Mouse (Mus musculus) WW6 (cell line): Measurements from ENCODE around the gene Ms4a6b.
A peak's percentile ranks its signal among the peaks of the same experiment; 100 is the strongest.
"Not testable (repeated sequence)": the region's sequence is repeated elsewhere in the genome, so short reads cannot be mapped to it uniquely, and the experiment has no call there.

Experiments
- DNase-seq: peaks from one replicate; pipeline ENCODE4 v3.0.0-alpha.2; 2013; ENCODE audit warnings: low read depth, low spot score

The Ms4a6b gene

DNA sequence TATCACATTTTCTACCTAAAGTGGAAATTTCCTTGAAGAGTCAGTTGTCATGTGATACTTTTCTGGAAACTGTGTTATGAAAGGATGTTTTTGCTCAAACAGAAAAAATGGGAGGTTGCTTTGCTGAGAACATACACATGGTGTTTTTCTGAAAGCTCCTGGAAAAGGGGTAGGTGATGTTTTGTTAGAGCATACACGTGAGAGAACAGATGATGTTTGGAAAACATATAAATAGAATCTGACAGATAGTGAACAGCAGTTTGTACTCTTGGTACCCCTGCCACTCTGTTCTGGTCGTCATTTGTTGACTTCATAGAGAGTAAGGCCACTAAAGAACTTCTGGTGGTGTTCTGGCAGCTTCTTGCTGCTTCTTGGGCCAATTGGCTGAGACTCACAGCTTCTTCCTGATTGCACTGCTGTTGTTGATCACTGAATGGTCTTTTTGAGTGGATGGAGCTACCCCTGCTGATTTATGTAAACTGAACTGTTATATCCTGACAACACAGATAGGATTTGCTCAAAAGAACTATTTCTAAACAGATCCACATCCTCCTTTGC is 17.7 kb downstream of the Ms4a6b start:
- no peak for DNase-seq

DNA sequence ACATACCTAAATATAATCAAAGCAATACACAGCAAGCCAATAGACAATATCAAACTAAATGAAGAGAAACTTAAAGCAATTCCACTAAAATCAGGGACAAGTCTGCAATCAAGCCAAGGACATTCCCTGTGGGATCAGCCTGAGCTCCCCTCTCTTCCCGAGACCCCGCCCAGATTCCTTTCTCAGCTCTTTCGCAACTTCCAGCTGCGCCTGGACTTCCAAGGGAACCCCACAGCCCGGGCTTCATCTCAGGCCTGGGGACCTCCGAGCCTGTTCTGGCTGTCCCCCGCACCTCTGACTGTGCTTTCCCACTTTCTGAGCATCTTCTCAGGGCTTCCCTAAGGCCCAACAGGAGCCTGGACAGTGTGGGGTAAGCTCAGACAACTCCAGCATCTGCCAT is 20.3 kb downstream of the Ms4a6b start, which contains the start of gene Ms4a4d:
Ms4a4d (plus strand) TSS at position 209 of the 400 bp plus-strand sequence.
- peak; percentile 9 for DNase-seq

DNA sequence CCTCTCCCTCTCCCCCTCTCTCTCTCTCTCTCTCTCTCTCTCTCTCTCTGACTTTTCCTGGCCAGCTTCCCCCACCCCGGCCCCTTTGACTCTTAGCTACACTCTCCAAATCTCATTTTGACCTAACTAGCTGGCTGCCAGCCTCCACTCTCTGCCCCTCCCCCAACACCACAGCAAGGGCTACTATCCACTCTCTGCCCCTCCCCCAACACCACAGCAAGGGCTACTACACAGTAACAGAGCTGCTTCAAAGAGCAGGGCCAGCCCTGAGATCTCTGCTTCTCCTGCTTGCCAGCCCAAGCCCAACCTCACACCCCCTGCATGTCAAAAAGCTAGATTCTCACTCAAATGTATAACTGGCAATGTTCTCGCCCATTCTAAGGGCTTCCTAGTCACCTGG is 21.0 kb downstream of the Ms4a6b start:
- DNase-seq, result peak; percentile 1

DNA sequence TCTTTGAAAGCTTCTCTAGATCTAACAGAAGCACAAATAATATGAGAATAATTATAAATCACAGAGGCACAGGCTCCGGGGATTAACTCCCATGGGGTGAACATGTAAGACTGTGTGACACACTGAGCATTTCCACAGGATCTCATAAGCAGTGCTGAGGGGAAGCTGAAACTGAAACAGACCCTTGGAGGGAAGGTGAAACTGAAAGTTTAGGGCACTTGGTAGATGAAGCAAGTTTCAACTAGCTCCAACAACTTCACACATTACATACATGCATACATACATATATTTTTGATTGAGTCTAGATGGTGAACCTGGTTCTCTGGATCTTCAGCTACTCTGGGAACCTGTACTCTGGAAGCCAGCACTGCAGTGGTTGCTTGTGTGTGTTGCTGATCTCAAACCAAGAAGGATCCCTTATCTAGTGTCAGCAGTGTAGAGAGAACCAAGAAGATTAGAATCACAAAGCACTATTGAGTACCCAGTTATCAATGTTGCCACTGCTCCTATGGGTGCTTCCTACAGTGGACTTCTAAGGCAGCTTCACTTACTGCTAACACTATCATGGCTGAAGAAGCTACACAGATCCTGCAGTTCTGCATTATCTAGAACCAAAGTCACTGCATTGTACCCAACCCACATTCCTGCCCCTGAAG is 24.0 kb downstream of the Ms4a6b start:
- DNase-seq, result not testable (repeated sequence)

DNA sequence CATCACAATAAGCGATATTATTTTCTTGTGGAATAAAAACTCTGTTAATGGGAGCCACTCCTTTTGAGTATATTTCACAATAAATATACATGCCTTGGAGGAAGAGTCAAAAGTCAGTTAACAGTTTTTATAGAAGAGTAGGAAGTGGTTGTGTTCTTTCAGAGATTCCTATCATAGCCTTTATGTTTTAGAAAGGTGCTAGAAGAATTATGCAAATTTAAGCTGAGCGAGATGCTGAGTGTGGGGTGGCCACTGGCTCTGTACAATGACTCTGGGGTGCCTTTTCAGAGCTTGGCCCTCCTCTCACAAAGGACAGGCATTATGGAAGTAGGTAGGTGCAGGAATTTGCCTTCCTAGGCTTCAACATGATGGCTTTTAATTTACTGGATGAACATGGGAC is 28.1 kb downstream of the Ms4a6b start:
- not testable (repeated sequence) for DNase-seq

DNA sequence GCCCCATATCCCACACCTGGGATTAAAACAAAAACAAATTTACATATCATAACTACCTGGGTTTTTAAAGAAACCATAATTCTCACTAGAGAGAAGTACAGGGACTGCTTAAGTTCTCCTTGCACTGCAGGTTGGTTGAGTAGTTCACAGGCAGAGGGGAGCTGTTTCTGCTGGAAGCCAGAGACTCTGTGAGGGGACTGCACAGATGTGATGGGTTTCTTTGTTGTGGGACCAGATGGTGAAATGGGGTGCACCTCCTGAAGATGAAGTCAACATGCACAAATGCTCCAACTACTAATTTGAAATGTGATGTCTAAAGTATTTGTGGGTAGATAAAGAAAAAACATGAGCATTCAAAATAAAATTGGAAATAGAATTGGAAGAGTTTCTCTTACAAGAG is 31.6 kb downstream of the Ms4a6b start:
- DNase-seq, result no peak

DNA sequence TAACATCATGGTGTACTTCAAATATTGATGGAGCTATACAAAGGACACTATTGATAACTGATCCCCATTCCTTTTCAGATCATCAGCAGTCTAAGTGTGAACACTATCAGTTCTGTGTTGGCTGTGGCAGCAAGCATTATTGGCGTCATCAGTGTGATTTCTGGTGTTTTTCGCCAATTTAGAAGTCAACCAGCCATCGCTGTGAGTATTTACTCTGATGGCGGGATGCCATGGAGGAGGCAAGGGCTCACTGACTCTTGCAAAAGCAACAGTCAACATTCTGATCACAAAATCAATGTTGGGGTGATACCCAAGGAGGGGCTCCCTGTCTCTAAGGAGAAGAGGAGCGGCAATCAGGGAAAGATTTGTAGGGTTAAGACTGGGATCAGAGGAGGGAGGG is 38.4 kb downstream of the Ms4a6b start:
- no peak for DNase-seq

DNA sequence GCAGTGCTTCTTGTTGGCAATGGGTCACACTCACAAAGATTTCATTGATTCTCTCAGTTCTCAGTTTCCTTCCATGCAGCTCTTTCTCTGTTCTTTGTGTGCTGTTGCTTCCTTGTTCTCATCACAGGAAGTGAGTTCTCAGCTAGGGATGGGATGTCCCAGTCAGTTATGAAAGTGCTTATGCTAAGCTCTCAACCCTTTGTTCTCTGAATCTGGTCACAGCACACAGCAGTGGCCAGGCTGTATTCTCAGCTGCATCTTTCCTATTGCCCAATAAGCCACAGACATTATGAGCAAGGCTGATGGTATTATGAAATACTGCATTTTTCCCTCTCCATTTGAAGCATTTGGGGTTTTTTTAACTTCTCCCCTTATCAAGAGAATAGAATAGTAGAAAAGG is 43.2 kb downstream of the Ms4a6b start:
- not testable (repeated sequence) for DNase-seq

DNA sequence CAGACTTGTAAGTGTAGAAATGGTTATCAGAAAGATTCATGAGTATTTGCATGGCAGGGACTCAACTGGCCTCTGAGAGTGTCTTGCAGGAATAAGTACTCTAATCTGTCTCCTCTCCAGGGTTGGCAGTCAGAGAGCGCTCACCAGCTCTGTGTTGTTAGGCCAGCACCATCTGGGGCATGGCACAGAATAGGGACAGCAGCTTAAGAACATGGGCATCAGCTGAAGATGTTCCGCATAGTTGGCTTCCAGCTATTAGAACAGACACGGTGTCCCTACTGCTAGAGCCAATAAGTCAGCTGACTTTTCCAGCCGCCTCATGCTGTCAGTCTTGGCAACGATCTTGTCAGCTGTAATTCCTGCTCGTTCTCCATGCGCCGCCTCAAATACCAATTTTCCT is 58.7 kb downstream of the Ms4a6b start:
- DNase-seq, result no peak
